Mouse (Mus musculus) right cerebral cortex, adult 18-20 months (tissue): Measurements from ENCODE around the gene Smg6.

ENCODE experiments used
- DNase-seq: peaks from one replicate; pipeline ENCODE4 v3.0.0; 2022; ENCODE audit warnings: mixed read lengths

The Smg6 gene

DNA sequence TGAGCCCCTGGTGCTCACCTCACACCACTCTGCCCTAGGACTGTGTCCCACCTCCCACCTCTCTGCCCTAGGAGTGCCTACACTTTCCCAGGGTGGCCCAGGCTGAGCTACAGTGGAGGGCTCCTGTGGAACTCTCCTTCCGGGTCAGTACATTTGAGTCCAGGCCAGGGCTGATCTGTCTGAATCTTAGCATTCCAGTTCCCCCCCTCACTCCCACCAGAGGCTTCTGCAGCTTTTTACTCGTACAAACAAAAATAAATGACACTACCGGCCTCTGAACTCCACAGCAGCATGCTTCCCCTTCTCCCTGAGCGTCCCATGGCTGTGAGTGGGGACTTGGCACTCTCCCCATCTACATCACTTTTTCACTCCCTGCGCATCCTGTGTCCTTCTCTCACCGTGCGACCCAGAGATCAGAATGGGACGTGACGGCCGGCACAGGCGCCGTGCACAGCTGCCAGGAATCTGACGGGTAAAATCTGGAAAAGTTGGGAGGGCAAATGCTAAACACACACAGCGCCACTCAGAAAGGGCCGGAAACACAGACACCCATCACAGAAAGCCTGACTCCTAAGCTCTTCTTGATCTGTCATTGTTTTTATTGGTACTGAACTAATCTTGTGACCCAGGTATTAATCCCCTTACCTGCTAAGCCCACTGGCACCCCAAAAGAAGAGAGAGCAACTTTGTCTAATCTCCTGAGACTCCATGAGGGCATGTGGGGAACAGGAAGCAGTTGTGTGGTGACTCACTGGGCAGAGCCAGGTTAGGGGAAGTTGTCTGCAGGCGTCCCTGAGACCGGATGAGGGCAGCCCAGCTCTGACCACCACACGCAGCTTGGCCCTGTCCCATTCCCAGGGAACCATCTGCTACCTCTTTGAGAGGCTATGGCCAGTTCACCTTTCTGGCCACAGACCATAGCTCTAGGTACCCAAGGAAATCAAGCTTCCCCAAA lies 227.3 kb downstream of the Smg6 start:
- no peak for DNase-seq

DNA sequence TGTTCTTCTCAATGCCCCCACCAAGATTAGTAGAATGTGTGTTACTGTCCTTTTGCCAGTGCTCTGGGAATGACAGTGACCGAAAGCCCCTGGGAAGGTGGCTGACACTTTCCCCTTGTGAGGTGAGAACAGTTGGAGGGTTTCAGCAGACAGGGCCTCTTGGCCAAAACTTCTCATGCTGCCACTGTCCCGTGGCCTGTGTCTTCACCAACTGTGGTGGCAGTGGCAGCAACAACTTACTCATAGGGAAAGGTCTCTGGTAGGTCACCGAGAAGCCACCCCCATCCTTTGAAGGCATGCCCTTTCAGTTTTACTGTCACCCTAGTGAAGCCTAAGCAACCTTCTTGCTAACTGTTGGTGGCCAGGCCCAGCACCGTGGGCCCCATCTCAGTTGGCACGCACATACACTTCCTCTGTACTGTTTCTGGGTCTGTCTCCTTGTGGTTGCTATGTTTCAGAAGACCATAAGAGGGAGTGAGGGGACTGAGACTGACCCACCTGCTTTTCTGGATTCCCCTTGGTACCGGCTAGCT lies 228.5 kb downstream of the Smg6 start:
- DNase-seq = no peak

DNA sequence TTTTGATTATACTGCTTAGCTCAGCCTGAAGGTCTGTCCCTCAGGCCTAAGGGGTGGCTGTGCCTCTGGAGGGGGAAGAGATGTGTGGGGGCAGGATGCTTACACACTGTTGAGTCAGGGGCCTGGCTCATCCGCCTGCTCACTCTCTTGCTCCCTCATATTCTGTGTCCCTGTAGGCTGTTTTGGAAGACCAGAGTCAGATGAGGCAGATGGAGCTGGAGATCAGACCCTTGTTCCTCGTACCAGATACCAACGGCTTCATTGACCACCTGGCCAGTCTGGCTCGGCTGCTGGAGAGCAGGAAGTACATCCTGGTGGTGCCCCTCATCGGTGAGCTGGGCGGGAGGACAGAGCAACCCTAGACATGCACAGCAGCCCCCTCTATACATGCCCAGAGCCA lies 230.4 kb downstream of the Smg6 start:
- no peak for DNase-seq

DNA sequence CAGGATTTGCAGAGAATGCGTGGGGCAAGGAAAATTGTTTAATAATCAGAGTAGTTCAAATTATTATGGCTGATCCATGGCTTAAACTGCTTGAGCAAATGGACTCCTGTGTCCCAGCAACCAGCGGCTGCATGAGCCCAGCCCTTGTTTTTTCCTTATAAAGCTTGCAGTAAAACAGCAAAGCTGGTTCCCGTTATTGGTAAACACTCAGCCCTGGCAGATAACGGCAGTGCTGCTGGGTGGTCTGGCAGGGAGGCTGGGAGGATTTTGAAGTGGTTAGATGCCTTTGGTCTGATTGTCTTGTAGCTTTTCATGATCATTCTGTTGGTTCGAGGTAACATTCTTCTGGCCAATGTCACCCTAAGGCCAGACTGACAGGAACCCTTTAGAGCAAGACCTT lies 230.8 kb downstream of the Smg6 start:
- no peak for DNase-seq

DNA sequence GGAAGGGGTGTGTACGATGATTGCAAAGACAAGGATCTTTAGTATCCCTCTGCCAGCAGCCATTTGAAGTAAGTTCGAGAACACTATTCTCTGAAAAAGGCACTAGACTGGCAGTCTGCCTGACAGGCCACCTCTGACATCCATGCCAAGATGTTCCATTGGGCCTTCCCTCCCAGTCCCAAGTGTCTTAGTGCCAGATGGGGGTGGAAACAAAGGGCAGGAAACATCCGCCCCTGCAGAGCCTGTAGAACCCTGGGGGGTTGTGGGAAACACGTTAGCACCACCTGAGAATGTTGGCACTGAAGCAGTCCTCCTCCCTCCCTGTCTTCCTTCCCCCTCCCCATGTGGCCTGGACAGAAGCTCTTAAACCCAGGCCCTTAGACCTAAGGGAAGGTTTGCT lies 231.4 kb downstream of the Smg6 start:
- DNase-seq = no peak

DNA sequence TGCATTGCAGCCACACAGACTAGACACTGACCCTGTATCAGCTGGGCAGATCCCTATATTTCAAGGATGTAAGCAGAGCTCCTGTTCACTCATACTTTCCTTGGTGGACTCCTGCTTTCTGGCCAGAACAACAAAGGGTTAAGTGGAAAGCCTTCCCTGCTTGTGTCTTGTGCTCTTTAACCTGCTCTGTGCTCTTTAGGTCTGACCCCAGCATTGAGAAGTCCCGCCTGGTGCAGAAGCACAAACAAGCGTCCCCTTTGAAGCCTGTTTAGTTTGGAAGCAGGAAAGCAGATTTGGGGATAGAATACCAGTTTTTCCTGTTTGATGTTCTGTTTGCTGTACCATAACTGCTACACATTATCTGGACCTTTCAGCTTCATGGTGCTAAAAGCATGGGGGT lies 232.3 kb downstream of the Smg6 start:
- no peak for DNase-seq

DNA sequence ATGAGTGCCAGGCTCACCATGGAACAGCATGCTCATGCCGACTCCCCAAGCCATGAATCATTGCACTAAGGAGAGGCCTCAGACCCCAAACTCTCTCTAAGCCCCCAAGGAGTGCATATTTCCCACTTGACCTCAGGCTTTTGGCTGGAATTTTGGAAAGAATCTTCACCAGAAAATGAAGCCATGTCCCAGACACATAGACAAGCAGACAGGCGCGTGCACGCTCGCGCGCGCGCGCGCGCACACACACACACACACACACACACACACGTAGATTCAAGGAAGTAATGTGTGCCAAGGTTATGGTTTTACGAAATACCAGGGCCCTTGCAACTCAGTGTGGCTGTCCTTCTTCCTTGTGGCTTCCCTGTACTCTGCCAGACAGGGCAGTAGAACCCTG lies 232.8 kb downstream of the Smg6 start:
- no peak for DNase-seq

DNA sequence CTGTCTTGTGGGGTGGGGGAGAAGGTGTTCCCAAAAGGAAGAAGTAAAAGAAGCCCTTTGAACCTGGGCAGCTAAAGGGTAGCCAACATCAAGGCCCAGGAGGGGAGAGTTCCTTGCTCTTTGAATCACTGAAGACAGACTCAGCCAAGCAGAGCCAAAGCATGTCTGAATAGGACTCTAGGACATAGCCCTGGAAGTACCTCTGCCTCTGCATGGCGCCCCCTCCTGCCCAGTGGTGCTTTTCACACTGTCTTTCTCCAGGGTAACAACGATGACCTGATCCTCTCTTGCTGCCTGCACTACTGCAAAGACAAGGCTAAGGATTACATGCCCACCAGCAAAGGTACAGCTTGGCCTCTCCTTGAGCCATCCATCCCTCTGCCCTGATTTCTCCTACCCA lies 233.9 kb downstream of the Smg6 start:
- no peak for DNase-seq

DNA sequence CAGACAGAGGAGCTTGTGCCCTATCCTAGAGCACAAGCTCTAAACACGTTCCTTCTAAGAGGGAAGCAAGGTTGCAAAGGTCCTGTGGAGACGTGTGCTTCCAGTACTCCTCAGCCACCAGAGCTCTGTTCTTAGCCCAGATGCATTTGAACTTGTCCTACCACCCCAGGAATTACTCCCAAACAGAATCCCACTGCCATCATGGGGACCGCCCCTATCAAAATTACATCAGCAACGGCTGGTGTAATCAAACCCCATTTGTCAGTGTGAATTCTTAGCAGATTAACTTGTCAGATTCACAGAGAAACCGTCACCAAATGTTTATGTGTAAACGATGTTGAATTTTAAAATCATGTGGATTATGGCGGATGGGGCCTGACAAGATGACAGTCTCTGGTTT lies 235.3 kb downstream of the Smg6 start:
- DNase-seq = no peak

DNA sequence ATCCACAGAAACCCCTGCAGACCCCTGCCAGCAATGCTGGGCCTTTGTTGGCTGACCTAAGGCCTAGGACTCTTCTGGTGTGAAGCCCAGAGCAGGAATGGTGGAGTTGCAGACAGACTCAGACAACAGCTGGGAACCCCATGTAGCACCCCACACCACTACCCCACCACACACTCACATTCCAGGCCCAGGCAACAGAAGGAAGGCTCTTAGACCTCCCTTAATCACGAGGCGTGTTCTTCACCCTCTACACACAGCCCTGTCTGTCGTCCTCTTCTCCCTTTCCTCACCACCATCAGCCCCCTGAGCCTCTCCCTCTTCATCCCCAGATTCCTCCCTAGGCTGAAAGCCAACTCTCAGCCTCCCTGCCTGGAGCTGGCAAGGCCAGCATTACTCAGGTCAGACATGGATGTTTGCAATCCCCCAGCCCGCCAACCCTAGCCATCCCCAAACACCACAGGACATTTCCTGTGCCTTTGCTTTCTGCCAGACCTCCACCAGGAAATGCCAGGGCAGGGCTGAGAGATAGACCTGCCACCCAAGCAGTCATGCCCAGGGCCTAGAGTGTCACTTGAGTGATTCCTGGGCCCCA lies 235.9 kb downstream of the Smg6 start:
- DNase-seq = no peak

DNA sequence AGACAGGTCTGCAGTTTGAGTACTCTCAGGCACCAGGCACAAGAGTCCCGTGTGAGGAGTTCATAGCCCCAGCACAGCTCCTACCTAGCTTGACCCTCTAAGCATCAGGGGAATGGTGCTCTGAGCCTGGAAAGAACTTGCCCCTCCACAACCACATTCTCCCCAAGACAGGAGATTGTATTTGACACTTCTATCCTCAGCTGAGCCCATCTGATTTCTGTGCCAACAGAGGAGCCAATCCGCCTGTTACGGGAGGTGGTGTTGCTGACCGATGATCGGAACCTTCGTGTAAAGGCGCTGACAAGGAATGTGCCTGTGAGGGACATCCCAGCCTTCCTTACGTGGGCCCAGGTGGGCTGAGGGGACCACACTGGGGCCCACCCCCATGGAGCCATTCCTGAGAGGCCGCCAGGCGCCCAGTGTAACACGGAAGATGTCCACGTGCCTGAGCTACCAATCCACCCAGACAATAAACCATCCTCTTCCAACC lies 237.0 kb downstream of the Smg6 start:
- no peak for DNase-seq

DNA sequence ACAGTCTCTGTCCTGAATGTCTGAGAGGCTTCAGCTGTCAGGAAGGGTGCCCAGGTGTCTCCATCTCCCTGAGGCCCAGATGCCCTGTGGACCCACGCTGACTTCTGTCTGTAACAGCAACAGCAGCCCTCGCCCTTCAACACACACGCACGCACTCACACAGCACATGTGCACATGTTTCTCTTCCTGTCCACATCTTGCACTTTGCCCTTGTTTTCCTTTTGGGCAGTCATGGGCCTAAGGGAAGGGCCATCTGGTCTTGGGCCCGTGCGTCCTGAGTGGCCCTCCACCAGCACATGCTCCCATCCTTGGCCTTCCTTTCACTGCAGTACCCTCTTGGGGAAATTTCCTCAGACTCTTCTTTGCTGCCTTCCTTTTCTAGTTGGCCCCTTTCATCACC lies 237.8 kb downstream of the Smg6 start:
- DNase-seq = no peak

DNA sequence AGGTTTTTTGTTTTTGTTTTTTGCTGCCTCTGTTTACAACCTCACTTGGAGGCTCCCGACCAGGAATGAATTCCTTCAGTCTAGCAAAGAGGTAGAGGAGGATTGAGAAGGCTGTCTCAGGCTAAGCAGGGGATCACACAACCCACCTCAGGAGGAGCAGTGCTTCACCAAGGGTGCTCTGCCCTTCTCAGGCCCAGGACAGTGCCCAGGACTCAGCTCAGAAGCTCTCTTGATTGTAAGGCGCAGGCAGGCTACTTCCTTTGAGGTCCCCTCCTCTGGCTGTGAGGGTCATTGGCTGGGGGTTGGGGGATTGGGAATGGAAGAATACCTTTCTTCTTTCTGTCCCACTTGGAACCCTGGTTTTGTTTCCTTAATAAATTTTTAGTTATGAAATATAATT lies 238.4 kb downstream of the Smg6 start:
- DNase-seq = no peak

DNA sequence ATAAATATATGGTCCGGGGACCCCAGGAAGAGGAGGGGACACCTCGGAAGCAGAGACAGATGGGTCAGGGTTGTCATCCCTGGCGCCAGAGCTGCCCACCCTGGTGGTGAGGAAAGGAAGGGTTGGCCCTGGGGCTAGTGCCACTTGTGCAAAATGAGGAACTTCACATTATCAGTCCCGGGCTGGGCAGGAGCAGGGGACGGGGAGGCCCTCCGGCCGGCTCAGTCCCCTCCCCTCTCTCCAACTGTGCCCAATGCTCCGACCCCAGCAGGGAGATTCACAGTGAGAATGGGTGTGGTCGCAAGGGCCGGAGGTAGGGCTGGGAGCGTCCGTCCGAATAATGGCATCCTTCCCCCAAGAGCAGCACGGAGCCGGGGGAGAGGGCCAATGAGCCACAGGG lies 239.1 kb downstream of the Smg6 start:
- DNase-seq = no peak

DNA sequence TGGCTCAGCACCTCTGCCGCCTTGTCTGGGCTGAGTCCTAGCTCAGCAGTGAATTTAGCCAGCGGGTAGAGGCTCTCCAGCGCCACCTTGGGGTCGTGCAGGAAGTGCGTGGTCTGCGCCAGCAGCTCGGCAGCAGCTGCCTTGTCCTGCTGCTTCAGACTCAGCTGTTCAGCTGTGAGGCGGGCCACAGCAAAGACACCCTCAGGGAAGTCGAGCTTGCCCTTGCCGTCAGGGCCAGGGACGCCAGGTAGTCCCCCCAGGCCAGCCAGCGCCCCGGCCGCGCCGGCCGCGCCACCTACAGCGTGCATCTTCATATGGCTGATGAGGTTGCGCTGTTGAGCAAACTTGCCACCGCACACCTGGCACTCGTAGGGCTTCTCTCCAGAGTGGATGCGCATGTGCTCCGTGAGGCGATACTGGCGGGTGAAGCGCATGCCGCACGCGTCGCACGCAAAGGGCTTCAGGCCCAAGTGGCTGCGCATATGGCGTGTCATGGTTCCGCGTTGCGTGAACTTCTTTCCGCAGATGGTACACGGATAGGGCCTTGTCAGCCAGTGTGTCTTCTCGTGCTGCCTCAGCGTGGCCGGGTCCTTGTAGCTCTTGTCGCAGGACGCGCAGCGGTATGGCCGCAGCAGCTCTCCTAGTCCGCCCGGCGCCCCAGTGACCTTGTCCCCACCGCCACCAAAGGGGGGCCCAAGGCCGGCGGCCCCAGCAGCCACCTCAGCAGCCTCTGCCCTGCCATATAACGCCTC lies 240.0 kb downstream of the Smg6 start:
- DNase-seq = peak; percentile 81

DNA sequence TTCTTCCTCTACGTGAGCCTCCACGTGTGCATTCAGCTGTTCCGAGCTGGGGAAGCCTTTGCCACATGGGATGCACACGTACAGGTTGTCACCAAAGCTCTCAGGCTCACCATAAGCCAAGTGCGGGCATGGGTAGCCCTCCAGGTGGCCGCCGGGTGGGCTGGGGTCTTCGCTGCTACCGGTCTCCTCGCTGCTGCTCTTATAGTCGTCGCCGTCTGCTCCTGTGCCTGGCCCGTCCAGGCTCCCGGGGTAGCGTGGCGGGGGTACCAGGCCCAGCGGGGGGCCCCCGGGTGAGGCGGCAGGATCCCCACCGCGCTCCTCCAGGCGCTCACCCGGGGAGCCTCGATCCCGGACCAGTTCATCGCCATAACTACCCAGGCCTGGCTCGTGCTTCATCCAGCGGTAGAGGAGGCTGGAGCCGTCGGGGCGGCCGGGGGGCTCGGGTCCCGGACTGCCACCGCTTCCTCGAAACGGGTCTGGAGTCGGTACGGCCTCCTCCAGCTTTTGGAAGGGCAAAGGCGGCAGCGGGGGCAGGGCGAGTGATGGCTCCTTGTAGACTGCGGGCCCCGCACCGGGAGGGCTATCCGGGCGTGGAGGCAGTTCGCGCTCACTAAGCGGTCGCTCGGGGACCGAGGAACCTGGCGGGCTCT lies 240.7 kb downstream of the Smg6 start:
- DNase-seq = no peak

DNA sequence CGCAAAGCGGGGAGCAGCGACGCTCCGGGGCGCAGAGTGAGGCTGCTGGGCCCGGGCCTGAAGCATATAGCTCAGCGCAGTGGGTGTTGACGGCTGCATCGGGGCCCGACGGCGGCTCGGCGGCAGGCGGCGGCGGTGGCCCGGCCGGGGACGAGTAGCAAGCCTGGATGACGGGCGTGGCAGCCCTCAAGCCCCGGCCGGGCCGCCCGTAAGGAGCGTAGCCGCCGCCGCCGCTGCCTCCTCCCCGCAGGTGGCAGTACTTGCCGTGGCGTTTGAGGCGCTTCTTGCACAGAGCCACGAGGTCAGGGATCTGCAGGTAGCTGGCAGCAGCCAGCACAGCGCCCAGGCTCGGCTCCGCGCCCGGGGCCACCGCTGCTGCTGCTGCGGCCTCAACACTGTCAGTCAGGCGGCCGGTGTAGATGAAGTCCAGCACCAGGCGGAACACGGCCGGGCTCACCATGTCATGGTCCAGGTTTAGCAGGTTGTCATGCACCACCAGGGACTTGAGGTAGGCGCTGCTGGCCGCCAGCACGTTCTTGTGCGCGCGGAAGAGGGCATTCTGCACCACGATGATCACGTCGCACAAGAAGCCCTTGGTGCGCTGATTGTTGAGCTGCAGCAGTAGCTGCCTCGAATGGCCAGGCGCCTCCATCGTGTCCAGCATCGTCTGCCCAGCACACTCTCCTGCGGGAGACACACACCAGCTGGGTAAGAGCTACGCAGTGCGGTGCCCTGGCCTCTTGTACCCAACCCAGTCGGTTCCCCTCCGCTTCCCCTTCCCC lies 241.4 kb downstream of the Smg6 start:
- no peak for DNase-seq

DNA sequence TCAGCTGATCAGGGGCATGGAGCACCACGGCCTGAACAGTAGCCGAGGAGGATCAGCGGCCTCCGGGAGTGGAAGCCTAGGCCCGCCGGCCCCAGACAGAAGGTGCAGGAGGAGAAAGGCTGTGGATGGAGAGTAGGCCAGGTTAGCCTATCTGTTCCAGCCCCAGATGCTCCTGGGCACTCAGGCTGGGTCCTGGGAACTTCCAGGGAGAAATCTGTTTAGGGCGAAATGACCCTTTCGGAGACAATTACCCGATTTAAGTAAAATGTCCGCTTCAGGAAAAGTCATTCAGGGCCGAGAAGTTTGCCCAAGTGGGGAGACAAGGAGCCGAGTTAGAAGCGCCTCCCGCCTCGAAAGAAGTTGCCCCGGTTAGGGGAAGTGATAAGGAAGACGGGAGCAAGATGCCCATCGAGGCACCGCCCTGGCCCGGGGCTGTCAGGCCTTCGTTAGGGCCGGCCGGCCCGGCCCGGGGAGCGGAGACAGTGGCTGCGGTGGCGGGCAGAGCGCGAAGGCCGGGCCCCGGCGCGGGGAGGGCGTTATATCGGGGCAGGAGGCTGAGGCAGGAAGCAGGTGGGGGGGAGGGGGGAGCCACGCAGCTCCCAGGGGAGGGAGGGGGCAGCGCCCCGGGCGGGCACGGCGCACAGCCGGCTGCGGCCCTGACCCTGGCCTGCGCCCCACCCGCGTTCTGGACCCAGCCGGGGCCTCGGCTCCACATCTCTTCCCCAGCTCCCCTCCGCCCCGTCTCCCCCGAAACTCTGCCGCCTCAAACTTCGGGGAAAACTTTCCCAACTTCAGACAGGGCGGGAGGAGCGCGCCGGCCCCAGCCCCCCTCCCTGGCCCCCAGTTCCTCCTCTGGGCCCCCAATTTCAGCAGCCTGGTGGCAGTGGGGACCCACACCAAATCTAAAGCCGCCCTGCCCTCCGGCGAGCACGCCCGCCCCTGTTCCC lies 242.3 kb downstream of the Smg6 start:
- no peak for DNase-seq

DNA sequence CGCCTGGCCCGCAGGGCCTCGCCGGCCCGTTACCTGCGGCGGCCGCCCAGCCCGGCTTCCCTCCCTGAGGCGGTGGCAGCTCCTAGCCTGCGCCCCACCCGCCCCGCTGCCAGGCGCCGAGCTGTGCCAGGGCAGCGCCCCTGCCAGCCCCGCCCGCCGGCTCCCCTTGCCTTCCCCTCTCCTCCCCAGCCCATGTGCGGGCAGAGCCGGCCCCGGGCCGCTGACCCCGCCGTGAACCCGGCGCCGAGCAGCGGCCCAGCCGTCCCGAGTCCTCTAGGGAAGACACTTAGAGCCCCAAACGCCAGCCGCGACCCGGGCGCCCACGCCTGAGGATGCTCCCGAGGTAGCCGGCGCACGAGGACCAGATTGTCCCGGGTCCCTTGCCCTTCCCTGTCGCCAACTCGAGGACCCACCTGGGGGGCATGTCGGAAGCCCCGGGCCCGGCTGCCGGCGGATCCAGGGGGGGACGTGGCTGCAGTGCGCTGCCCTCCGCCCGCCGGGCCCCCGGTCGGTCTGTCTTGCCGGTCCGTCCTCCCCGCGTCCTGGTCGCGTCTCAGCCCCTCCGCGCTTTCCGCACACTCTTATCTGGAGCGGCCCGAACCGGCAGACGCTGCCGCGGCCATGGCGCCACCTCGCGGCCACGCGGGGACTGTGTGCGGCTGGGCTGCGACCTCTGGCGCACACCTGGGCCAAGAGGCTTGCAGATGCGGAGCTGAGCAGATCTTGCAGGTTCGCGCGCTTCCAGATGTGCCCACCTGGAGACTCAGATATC lies 243.2 kb downstream of the Smg6 start:
- peak; percentile 79 for DNase-seq
